Mouse (Mus musculus) gastrocnemius, postnatal 25 days (tissue): Measurements from ENCODE around the gene Acbd4. TPM values are rescaled to one million over a fixed set of nuclear protein-coding genes. Genes with fewer than 3 reads are reported as not detected.

Experiments used
- DNase-seq: peaks from one replicate; pipeline ENCODE4 v3.0.0; 2022
- long read RNA-seq, 2 experiments: library from polyadenylated mRNA; stranded (forward); transcript quantifications; one replicate each; pipeline ENCODE4 v2.0.0; 2021
- total RNA-seq, 2 experiments: library from RNA; stranded (reverse); gene quantifications; 1 replicate in 1 of 2; 2 replicates in 1 of 2; pipeline ENCODE4 v1.2.3; 2021

Gene Acbd4
- 10 to 100 TPM; 23.7 to 29.7 TPM for total RNA-seq
- long read RNA-seq, experiment 1, partial matches to known transcripts, result 8 of 27 reads
- long read RNA-seq, experiment 1, other reads (novel, unspliced or antisense), result 16 of 27 reads
- long read RNA-seq, experiment 2, partial matches to known transcripts, result 8 of 35 reads
- long read RNA-seq, experiment 2, other reads (novel, unspliced or antisense), result 22 of 35 reads

DNA sequence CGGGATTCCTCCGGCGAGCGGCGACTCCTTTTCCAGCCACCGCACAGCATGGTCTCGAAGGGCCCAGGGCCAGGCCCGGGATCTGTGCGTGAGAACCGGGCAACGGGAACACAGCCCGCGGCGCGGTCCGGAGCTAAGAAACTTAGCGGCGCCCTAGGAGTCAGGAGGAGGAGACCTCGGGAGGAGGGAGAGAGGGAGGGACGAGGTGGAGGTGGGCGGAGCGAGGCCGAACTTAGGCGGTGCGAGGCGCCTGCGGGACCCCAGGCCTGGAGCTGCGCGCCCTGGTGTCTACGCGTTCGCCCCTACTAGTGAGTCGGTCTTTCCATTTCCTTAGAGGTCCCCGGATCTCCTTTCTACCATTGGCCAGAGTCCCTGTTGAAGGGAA is at the start of gene Acbd4, which contains the start of gene Plcd3:
Gene Acbd4, plus strand, starts transcription at position 202 of the 385 bp plus-strand sequence.
Gene Plcd3, minus strand, starts transcription at position 178 of the 385 bp plus-strand sequence.
- DNase-seq, result peak; percentile 87

GRCm38 (mm10) chr11:103052078-103052477 is 49.4 kb upstream of the Acbd4 start:
- DNase-seq, result no peak

GRCm38 (mm10) chr11:103053191-103054076 is 48.0 kb upstream of the Acbd4 start:
- DNase-seq, result no peak

DNA sequence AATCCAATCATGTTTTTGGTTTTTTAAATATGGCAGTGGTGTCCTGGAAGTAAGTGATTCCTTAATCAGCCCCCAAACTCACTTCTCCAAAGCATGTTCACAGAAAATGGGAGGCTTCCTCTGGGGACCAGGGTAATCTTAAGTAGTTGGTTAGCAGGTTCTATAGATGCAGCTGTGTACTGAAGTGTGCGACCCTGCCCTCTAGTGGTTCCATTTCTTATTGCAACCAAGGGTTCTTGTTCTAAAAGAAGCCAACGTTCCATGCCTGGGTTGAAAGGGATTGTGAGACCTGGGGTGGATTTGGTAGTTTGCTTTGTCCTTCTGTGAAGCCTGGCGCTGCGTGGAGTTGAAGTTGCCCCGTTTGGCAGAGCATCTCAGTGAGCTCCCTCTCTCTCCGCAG is 46.7 kb upstream of the Acbd4 start:
- DNase-seq, result peak; percentile 41

- no peak for DNase-seq
These were observed 44.8 kb upstream of the Acbd4 start for GRCm38 (mm10) chr11:103056636-103057035.

DNA sequence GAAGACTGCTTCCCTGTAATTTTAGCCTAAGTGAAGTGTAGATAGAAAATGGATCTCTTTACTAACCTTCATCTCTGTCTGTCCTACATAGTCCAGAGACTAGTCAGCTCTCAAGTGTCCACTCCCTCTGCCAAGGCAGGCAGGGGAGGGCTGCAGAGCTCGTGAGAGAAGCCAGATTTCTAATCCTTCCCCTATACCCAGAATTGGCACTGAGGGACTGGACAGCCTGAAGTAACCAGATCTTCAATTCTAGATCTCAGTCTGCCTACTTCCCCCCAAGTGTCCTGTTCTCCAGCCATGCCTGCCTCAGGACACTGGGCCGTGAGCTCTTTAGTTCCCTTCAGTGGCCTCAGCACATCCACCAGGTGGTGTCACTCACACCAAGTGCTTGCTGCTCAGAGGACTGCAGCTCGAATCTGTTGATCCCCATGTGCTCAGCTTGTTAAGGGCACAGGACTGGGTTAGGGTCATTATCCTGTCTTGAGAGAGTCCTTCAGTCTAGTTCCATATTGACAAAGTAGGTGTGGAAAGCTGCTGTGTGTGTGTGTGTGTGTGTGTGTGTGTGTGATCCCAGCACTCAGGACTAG is 42.9 kb upstream of the Acbd4 start:
- peak; percentile 73 for DNase-seq

DNA sequence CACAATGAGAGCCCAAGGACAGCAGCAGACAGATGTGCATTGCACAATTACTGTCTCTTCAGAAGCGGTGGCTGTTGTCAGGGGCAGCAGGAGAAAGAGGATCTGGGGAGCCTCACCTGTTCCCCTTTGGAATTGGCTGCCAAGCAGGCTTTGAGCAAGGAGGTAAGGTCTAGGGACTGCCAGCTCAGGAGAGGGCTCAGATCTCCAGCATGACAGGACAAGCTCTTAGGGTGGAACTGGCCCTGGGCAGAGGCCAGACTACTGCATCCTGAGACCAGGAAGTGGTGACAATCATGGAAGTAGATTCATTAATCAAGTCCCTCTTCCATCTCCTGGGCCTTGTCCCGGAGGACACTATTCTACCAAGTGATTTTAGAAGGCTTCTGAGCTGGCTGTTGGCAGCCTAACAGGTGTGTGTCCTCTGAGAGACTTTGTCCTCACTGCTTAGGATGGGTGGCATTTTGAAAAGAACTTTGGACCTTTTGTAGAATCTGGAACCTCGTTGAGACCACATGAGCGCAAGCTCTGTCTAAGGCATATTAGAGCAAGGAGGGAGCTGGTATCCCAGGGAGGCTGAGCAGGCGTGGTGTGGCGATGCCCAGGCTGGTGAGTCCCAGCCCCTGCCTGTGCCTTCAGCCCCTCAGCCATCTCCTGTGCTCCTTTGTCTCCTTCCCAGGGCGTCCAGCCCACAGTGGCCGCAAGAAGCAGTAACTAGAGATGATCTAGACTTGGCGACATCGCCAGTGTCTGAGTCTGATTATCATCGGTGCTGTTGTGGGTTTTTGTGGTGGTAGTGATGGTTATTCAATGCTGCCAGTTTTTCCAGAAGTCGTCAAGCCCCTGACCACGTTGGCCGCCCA is 35.1 kb upstream of the Acbd4 start:
- no peak for DNase-seq

GRCm38 (mm10) chr11:103067051-103067361 is 34.5 kb upstream of the Acbd4 start:
- DNase-seq, result no peak

- peak; percentile 88 for DNase-seq
These were observed 34.0 kb upstream of the Acbd4 start for GRCm38 (mm10) chr11:103067457-103068001.

DNA sequence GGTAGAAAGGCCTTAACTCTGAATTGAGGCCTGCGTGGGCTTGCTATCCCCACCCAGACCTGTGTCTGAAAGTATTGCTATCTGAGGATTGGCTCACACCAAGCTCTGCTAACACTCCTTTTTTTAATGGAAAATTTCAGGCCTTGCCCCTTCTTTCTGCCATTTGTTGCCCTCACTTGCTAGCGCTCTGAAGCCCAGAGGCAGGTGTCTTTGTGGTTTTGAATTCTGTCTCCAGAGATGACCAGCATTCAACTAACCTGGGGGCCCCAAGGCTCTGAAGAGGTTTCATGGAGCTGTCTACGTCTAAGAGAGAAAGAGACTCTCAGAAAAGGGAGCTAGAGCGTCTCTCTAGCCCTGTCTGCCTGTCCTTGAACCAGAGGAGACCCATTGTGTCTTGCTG is 33.2 kb upstream of the Acbd4 start:
- no peak for DNase-seq

GRCm38 (mm10) chr11:103068884-103069283 is 32.6 kb upstream of the Acbd4 start:
- no peak for DNase-seq

DNA sequence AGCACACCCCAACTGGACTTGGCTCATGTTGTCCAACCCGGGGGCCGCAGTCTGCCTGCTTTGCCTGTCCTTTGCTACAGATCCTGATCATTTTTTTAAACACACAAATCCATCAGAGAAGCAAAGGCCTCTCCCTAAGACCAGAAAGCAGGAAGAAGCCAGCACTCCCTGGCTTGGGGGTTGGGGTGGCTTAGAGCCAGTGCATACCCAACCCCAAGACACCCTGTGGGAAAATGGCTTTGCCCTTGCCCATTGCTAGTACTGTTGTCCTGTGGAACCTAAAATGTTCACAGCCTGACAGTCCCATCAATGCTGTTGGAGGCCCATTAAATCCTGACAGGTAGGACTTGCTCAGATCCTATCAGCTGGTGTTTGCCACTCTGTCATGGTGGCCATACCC is 31.8 kb upstream of the Acbd4 start:
- no peak for DNase-seq

DNA sequence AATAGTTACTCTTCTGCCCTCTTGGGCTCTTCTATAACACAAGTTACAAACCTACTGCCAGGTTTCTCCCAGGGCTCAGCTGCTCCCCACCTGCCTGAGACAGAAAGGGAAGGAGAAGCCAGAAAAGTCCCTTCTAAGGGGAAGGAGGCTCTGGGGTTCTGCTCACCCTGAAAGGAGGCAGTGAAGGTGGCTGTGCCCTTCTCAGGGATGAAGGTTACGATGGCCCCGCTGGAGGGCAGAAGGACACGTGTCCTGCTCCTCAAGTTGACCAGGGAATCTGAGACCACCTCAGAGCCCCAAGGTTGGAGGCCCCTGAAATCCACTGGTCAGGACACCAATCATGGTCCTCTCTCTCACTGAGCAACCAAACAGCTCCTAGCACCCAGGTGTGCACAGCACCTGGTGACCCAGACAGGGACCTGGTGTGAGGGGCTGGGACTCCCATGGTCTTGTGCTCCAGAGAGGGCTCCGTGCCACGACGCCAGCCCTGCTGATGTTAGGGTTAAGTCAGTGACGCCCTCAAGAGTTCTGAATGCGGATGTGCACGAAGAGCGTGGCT is 31.1 kb upstream of the Acbd4 start:
- DNase-seq, result no peak

GRCm38 (mm10) chr11:103073671-103074070 is 27.8 kb upstream of the Acbd4 start:
- no peak for DNase-seq

DNA sequence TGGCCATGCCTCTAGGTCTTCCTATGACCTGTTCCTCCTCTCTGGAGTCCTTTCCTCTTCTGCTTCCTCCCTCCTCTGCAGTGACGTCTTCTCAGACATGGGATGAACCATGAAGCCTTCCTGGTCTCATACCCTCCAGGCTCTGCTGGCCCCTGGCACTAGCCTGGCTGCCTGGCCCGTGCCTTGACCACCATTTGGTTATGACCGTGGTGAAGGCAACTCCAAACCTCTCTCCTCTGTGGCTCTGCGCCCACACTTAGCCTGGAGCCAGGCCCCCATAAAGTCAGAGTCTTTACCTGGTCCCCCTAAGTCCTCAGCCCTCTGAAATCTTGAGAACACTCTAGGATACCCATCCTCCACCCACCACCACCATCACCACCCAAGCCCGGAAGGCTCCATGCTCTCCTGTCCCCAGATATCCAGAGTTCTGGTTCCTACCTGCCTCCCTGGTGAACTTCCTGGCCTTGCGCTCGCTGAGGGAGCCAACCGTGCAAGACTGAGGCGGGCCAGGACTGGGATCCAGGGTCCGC is 27.3 kb upstream of the Acbd4 start:
- DNase-seq, result no peak

DNA sequence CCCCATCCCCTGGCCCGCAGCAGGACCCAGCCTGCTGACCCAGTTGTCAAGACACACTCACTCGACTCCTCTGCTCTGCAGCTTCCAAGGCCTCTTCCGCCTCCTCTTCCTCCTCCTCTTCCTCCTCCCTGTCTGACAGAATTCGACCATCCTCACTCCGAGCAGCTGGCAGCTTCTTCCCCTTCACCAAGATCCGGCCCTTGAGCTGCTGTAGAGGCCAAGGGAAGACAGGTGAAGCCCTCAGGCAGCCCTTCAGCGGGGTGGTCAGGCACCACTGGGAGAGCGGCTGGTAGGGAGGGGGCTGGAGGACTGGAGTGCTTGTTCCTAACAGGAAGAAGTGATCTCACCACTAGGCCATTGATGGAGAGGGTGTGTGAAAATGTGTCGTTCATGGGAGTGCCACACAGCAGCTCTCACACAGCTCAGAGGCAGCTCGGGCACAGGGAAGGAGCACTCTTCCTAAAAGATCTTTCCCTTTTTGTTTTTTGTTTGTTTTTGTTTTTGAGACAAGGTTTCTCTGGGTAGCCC is 26.6 kb upstream of the Acbd4 start:
- DNase-seq, result no peak

DNA sequence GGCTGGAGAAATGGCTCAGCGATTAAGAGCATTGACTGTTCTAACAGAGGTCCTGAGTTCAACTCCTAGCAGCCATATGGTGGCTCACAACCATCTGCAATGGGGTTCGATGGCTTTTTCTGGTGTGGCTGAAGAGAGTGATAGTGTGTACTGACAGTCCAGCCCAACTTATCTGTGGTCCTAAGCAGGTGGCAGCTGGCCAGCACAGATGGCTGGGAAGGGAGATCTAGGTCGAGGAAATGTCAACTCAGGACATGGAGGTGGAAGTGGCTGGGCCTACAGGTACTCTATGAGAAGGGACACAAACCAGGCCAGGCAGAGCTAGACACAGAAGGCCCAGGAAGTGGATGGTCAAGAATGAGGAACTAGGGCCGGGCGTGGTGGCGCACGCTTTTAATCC is 25.5 kb upstream of the Acbd4 start:
- DNase-seq, result no peak

- DNase-seq, result no peak
These were observed 24.9 kb upstream of the Acbd4 start for GRCm38 (mm10) chr11:103076581-103076980.

GRCm38 (mm10) chr11:103078131-103078530 is 23.4 kb upstream of the Acbd4 start:
- no peak for DNase-seq

DNA sequence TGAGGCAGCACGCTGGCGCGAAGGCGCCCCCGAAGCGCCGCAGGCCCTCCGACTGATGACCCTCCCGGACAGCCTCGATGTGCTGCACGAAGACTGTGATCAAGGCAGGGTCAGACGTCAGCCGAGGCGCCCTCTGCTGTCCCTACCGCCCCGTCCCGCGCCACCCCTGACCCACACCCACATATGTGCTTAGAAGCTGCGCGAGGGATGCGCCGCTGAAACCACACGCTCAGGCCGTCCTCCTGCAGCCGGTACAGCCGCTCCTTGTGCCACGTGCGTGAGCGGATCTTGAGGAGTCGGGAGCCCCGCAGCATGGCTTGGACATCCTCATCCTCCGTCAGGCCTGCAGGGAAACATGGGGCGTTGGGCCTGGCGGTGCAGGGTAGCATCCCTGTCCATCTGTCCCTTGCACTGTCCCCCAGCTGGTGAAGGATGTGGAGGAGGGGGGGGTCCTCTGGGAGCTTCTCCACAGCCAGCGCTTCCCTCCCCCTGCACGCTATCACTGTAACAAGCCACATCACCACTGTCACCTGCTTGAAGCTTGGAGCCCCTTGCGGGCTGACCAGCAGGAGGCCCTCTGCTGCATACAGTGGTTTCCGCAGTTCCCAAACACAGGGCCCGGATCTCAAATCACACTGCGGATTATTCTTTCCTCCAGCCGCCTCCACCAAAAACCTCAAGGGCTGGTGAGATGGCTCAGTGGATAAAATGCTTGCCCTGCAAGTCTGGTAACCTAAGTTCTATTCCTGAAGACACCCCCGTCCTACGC is 21.0 kb upstream of the Acbd4 start:
- no peak for DNase-seq
